Mouse (Mus musculus): ENCODE measurements around the gene Dll4.

Gene Dll4

GRCm38 (mm10) chr2:119325568-119326143 is at the start of gene Dll4:
TSS of gene Dll4 (plus strand) at chr2:119325784.
- no peak for DNase-seq (ENCODE audit: low spot score in 2 of 2)

DNA sequence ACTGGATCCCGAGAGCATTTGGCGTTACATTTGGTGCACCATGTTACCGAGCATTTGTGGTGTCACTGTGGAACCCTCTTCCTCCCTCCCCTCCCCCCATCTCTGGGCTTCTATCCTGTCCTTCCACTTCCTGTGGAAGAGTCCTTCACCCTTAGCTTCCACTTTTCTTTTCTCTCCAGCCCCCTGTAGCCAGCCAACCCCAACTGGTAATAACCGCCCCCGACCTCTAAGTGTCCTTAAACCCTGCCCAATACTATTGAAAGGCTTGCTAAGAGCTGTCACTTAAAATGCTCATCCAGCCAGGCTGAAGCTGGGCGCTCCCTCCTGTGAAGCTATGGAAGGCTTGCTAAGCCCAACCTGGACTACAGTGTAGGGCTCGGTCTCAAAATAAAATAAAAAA is 48.7 kb upstream of the Dll4 start:
- DNase-seq (ENCODE audit: low spot score in 2 of 2), result no peak

GRCm38 (mm10) chr2:119277810-119278209 is 47.8 kb upstream of the Dll4 start:
- no peak for DNase-seq (ENCODE audit: low spot score in 2 of 2)

- DNase-seq (ENCODE audit: low spot score in 2 of 2), result no peak
Measured at GRCm38 (mm10) chr2:119281899-119282565, 43.6 kb upstream of the Dll4 start.

- no peak for DNase-seq (ENCODE audit: low spot score in 2 of 2)
Measured at GRCm38 (mm10) chr2:119287372-119287771, 38.2 kb upstream of the Dll4 start.

DNA sequence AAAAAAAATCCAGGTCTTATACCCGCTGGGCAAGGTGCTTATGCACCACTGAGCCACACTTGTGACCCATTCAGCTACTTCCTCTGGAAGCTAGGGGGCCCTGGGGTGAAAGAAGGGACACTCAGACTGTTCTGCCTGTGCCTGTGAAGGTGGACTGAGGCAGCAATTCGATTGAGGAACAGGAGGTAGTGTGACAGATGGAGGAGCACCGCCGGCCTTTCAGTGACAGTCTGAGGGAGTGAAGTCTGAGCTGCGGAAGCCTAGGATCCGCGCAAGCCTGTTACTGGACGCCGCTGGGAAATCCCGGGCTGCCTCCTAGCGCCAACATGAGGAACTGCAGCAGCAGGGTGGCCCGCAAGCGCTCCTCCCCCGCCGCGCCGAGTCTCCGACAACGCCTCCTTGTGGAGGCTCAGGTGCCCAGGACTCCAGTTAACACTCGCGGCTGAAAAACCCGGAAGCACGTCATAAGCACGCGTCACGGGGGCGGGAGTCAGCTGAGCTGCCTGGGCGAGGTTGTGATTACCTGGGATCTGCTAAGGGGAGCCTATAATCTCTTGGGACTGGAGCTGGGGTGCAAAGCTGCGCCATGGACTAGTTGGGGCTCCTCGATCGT is 37.2 kb upstream of the Dll4 start, which contains the start of gene Vps18:
Gene Vps18 (plus strand): TSS at position 471 of the 613 bp plus-strand sequence.
- peak; percentile 93 to 98 for DNase-seq (ENCODE audit: low spot score in 2 of 2)

DNA sequence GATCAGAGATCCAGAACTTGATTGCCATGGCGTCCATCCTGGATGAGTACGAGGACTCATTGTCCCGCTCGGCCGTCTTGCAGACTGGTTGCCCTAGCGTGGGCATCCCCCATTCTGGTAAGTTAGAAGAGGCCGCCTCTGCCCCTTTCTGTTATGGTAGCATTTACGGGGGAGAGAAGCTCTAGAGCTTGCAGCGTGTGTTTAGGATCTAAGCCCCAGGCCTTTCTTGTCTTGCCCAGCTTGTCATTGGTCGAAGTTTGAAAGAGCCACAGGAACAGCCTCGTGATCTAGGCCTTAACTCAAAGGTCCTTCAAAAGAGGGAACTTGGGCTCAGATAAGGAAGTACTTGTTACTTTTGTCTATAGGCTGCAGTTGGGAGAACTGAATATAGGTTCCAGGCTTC is 36.6 kb upstream of the Dll4 start:
- no peak for DNase-seq (ENCODE audit: low spot score in 2 of 2)

- DNase-seq (ENCODE audit: low spot score in 2 of 2), result no peak
Measured at GRCm38 (mm10) chr2:119292281-119292680, 33.3 kb upstream of the Dll4 start.

- DNase-seq (ENCODE audit: low spot score in 2 of 2), result no peak
Measured at GRCm38 (mm10) chr2:119292852-119293251, 32.7 kb upstream of the Dll4 start.

DNA sequence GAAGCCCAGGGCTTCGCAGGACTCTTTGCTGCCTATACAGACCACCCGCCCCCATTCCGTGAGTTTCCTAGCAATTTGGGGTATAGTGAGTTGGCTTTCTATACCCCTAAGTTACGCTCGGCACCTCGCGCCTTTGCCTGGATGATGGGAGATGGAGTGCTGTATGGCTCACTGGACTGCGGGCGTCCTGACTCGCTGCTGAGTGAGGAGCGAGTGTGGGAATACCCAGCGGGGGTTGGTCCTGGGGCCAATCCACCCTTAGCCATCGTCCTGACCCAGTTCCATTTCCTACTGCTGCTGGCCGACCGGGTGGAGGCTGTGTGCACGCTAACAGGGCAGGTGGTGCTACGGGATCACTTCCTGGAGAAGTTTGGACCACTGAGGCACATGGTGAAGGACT is 32.3 kb upstream of the Dll4 start:
- no peak for DNase-seq (ENCODE audit: low spot score in 2 of 2)

DNA sequence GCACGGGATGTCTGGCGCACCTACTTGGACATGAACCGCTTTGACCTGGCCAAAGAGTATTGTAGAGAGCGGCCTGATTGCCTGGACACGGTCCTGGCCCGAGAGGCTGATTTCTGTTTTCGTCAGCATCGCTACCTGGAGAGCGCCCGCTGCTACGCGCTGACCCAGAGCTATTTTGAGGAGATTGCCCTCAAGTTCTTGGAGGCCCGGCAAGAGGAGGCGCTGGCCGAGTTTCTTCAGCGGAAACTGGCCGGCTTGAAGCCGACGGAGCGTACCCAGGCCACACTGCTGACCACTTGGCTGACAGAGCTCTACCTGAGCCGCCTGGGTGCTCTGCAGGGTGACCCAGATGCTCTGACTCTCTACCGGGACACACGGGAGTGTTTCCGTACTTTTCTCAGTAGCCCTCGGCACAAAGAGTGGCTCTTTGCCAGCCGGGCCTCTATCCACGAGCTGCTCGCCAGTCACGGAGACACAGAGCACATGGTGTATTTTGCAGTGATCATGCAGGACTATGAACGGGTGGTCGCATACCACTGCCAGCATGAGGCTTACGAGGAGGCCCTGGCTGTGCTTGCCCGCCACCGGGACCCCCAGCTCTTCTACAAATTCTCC is 31.7 kb upstream of the Dll4 start:
- DNase-seq (ENCODE audit: low spot score in 2 of 2), result no peak

- no peak for DNase-seq (ENCODE audit: low spot score in 2 of 2)
Measured at GRCm38 (mm10) chr2:119294411-119294810, 31.2 kb upstream of the Dll4 start.

DNA sequence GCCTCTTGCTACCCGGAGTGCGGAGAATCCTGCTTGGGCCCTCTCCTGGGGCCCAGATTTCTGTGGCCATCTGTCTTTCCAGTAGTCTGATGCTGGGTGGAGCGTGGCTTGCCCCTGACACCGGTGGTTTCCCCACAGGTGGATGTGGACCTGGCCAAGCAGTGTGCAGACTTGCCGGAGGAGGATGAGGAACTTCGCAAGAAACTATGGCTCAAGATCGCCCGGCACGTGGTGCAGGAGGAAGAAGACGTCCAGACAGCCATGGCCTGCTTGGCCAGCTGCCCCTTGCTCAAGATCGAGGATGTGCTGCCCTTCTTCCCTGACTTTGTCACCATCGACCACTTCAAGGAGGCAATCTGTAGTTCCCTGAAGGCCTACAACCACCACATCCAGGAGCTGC is 28.8 kb upstream of the Dll4 start:
- no peak for DNase-seq (ENCODE audit: low spot score in 2 of 2)

DNA sequence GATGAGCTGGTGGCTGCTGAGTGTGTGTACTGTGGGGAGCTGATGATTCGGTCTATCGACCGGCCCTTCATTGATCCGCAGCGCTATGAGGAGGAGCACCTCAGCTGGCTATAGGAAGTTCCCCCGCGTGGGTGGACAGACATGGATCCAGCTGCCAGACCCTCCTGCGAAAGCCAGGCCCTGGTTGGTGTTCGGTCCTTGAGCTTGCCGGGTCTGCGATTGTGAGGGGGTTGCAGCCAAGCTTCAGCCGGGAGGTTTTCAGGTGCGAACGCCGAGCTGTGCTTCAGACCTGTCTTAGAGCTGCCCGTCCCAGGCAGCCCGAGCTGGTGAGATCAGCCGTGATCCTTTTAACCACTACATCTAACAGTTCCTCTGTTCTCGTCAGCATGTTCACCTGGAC is 28.1 kb upstream of the Dll4 start:
- no peak for DNase-seq (ENCODE audit: low spot score in 2 of 2)

DNA sequence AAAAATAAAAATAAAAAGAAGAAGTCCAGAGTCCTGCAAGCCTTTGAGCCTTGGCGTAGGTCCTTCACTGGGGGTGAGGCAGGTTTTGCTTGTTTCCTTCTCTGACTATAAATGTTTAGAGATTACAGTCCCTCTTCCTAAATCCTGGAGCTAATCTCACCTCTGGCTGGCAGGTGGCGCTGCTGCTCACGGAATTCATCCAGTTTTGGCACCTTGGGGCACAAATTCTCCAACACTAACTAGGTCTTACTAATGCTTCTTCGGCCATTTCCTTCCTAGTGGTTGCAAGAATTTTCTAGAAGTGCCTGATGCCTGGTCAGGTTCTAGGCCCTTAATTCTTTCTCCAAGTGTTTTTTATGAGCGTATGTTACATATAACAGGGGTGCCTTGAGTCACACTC is 27.3 kb upstream of the Dll4 start:
- DNase-seq (ENCODE audit: low spot score in 2 of 2), result peak; percentile 39 to 67

DNA sequence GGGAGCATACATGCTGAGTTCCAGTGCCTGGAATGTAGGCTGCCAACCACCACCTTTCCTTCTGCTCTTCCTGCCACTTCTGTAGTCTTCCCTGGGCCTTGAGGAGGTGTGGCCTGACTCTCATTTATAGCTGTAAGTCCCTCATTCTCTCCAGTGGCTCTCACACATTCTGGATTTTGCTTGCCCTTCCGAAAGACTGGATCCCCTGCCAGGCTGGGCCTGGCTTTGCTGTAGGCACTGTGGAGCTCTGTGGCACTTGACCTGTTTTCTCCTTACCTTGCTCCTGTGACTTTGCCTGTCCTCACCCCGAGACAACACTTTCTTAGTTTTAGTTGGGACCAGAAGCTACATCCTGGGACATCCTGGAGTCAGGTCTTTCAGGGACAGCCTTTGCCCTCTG is 26.7 kb upstream of the Dll4 start:
- DNase-seq (ENCODE audit: low spot score in 2 of 2), result no peak

- peak; percentile 90 to 96 for DNase-seq (ENCODE audit: low spot score in 2 of 2)
Measured at GRCm38 (mm10) chr2:119299981-119300818, 25.4 kb upstream of the Dll4 start.

GRCm38 (mm10) chr2:119300819-119301493 is 24.6 kb upstream of the Dll4 start:
- peak; percentile 59 for DNase-seq (ENCODE audit: low spot score in 2 of 2)

DNA sequence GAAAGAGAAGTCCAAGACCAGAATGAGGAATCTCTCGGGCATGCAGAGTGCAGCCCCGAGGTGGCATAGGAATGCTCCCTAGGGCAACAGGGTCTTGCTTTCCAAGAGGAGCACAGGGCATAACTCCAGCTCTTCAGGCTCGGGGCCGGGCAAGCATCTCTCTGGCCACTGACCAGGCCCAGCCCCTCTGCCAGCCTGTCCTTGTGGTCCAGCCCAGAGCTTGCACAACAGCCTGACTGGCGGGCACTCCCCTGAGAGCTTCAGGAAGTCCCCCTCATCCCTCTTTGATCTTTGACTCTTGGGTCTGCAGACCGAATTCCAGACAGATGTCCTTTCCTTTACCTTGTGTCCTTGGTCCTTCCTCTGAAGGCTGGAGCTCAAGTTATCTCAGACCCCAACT is 22.7 kb upstream of the Dll4 start:
- no peak for DNase-seq (ENCODE audit: low spot score in 2 of 2)

- no peak for DNase-seq (ENCODE audit: low spot score in 2 of 2)
Measured at GRCm38 (mm10) chr2:119304391-119304790, 21.2 kb upstream of the Dll4 start.

DNA sequence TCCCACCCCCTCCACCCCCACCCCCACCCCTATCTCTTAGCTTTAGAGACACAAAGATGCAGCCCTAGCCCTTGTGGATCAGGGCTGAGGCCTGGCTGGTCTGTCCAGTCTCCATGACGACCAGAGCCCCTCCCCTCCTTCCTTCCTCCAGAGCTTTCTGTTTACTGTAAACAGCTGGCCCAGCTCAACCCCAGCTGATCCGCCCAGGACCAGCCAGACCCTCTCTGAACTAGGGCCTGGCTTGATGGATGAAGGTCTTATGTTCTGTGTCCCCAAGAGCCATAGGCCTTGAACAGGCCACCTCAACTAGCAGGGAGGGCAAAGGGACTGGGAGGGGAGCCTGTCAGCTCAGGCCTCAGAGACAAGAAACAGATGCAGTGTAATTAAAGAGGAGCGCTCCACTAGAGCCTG is 20.8 kb upstream of the Dll4 start:
- DNase-seq (ENCODE audit: low spot score in 2 of 2), result no peak

Data from thymus, postnatal 10 days (tissue).